Mouse (Mus musculus): ENCODE results near the gene Gm20458.

DNA sequence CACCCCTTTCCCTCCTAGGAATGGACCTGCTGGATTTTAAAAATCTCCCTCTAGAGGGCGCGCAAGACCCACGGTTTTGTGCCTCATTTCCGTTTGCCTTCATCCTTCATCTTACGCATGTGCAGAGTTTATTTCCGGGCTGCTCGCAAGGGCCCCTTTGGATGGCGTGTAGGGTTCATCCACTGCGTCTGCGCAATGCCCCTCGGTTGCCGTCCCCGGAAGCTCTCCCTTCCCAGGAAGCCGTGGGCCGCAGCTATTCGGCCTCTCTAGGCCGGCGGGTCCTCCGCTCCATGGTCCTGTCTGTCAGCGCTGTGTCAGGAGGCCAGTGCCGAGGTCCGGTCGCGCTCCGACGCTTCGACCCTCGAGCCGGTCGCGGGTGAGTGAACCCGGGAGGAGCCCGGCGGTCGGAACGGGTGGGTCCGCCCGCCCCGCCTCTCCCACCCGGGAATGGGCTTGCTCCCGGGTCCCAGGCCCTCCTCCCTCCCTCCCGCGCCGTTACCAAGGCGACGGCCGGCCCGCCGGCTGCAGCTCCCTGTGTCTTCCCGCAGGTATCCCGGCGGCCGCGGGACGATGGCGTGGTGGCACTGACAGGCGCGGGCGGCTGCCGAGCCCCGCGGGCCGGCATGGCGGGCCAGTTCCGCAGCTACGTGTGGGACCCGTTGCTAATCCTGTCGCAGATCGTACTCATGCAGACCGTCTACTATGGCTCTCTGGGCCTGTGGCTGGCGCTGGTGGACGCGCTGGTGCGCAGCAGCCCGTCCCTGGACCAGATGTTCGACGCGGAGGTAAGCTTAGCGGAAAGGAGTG, at the start of gene Gm20458:
- TF ChIP-seq EP300 (IDR thresholded peaks at IDR 0.05; ENCODE audit: low read depth) (peak; percentile 27; the same call in 1 of the 2 replicates), CTCF (IDR thresholded peaks at IDR 0.05; ENCODE audit: low read depth) (peak; percentile 88)

Data from liver, postnatal 0 days (tissue).